Mouse (Mus musculus): ENCODE results near the gene Aif1. TPM values are rescaled to one million over a fixed set of nuclear protein-coding genes. Genes with fewer than 3 reads are reported as not detected.

The Aif1 gene
- polyA plus RNA-seq (2012; rRNA removed) = 8.3 and 10.2 TPM in 2 replicates

GRCm38 (mm10) chr17:35175968-35176367 is at the start of gene Aif1:
Gene Aif1 (minus strand): TSS chr17:35176068.
- Histone ChIP-seq H3K27ac (ENCODE audit: insufficient read depth, low read length) (peak within 1 kb of the TSS; percentile 50), H3K27me3 (ENCODE audit: control insufficient read depth, insufficient read depth, low read length) (no peaks in the 10 kb centered on the region), H3K36me3 (ENCODE audit: control insufficient read depth, insufficient read depth, low read length) (no peaks in the 10 kb centered on the region), H3K4me3 (ENCODE audit: extremely low read depth, insufficient read depth, insufficient read length) (no peak within 1 kb of the TSS), H3K4me1 (ENCODE audit: control insufficient read depth, insufficient read depth, insufficient read length) (peaks cover 37% of the 10 kb centered on the region)
- no peak for DNase-seq (ENCODE audit: low read depth in 1 of 2, low spot score in 2 of 2)
- TF ChIP-seq CTCF (IDR thresholded peaks at IDR 0.05; ENCODE audit: extremely low read depth, insufficient read depth, insufficient read length, insufficient replicate concordance) (no peak), POLR2A (IDR thresholded peaks at IDR 0.05; ENCODE audit: low read depth, low read length) (no peak)
- 82% methylated on average over 2 of the region's 2 CpGs for WGBS

- peaks cover 12% of the 10 kb centered on the region for H3K36me3 ChIP-seq (ENCODE audit: control insufficient read depth, insufficient read depth, low read length)
- no peak for DNase-seq (ENCODE audit: low read depth in 1 of 2, low spot score in 2 of 2)
- H3K4me3 ChIP-seq (ENCODE audit: extremely low read depth, insufficient read depth, insufficient read length) = no peak overlapping the region
- TF ChIP-seq POLR2A (IDR thresholded peaks at IDR 0.05; ENCODE audit: low read depth, low read length) (no peak), CTCF (IDR thresholded peaks at IDR 0.05; ENCODE audit: extremely low read depth, insufficient read depth, insufficient read length, insufficient replicate concordance) (no peak)
- peaks cover 21% of the 10 kb centered on the region for H3K4me1 ChIP-seq (ENCODE audit: control insufficient read depth, insufficient read depth, insufficient read length)
- H3K27ac ChIP-seq (ENCODE audit: insufficient read depth, low read length) = no peak overlapping the region
- no peaks in the 10 kb centered on the region for H3K27me3 ChIP-seq (ENCODE audit: control insufficient read depth, insufficient read depth, low read length)
- 96% methylated on average over 5 of the region's 5 CpGs for WGBS
Measured at GRCm38 (mm10) chr17:35225456-35225855, 49.6 kb upstream of the Aif1 start.

- 92% methylated on average over 4 of the region's 4 CpGs for WGBS
- Histone ChIP-seq H3K4me1 (ENCODE audit: control insufficient read depth, insufficient read depth, insufficient read length) (peaks cover 29% of the 10 kb centered on the region), H3K27ac (ENCODE audit: insufficient read depth, low read length) (no peak overlapping the region), H3K27me3 (ENCODE audit: control insufficient read depth, insufficient read depth, low read length) (no peaks in the 10 kb centered on the region), H3K36me3 (ENCODE audit: control insufficient read depth, insufficient read depth, low read length) (peaks cover 10% of the 10 kb centered on the region), H3K4me3 (ENCODE audit: extremely low read depth, insufficient read depth, insufficient read length) (no peak overlapping the region)
- TF ChIP-seq CTCF (IDR thresholded peaks at IDR 0.05; ENCODE audit: extremely low read depth, insufficient read depth, insufficient read length, insufficient replicate concordance) (no peak), POLR2A (IDR thresholded peaks at IDR 0.05; ENCODE audit: low read depth, low read length) (no peak)
- no peak for DNase-seq (ENCODE audit: low read depth in 1 of 2, low spot score in 2 of 2)
Measured at GRCm38 (mm10) chr17:35224641-35225040, 48.8 kb upstream of the Aif1 start.

GRCm38 (mm10) chr17:35222299-35222698 is 46.4 kb upstream of the Aif1 start:
- 20% methylated on average over 6 of the region's 6 CpGs for WGBS
- Histone ChIP-seq H3K36me3 (ENCODE audit: control insufficient read depth, insufficient read depth, low read length) (peaks cover 2% of the 10 kb centered on the region; the same call in 1 of the 2 replicates), H3K27me3 (ENCODE audit: control insufficient read depth, insufficient read depth, low read length) (no peaks in the 10 kb centered on the region), H3K4me3 (ENCODE audit: extremely low read depth, insufficient read depth, insufficient read length) (no peak overlapping the region), H3K27ac (ENCODE audit: insufficient read depth, low read length) (peak overlapping the region; percentile 31), H3K4me1 (ENCODE audit: control insufficient read depth, insufficient read depth, insufficient read length) (peaks cover 46% of the 10 kb centered on the region)
- DNase-seq (ENCODE audit: low read depth in 1 of 2, low spot score in 2 of 2) = peak in 1 of 2 experiments; percentile 22
- TF ChIP-seq CTCF (IDR thresholded peaks at IDR 0.05; ENCODE audit: extremely low read depth, insufficient read depth, insufficient read length, insufficient replicate concordance) = no peak

- Histone ChIP-seq H3K27me3 (ENCODE audit: control insufficient read depth, insufficient read depth, low read length) (no peaks in the 10 kb centered on the region), H3K4me3 (ENCODE audit: extremely low read depth, insufficient read depth, insufficient read length) (no peak within 1 kb of the TSS), H3K36me3 (ENCODE audit: control insufficient read depth, insufficient read depth, low read length) (peaks cover 2% of the 10 kb centered on the region; the same call in 1 of the 2 replicates), H3K27ac (ENCODE audit: insufficient read depth, low read length) (peak within 1 kb of the TSS; percentile 88), H3K4me1 (ENCODE audit: control insufficient read depth, insufficient read depth, insufficient read length) (peaks cover 47% of the 10 kb centered on the region)
- WGBS = 54% methylated on average over 28 of the region's 28 CpGs
- DNase-seq (ENCODE audit: low read depth in 1 of 2, low spot score in 2 of 2) = peak in 1 of 2 experiments; percentile 10
- TF ChIP-seq CTCF (IDR thresholded peaks at IDR 0.05; ENCODE audit: extremely low read depth, insufficient read depth, insufficient read length, insufficient replicate concordance) = no peak
- no peak for TF ChIP-seq POLR2A (IDR thresholded peaks at IDR 0.05; ENCODE audit: low read depth, low read length)
Measured at GRCm38 (mm10) chr17:35220156-35220952, 44.5 kb upstream of the Aif1 start, which contains the start of gene Gm16181. Gene Gm16181 (plus strand): TSS chr17:35220834.

GRCm38 (mm10) chr17:35219601-35220041 is 43.8 kb upstream of the Aif1 start:
- 4% methylated on average over 6 of the region's 6 CpGs for WGBS
- peak overlapping the region; percentile 88 for H3K27ac ChIP-seq (ENCODE audit: insufficient read depth, low read length)
- peak in 1 of 2 experiments; percentile 53 for DNase-seq (ENCODE audit: low read depth in 1 of 2, low spot score in 2 of 2)

More at GRCm38 (mm10) chr17:35219601-35220041, 43.8 kb upstream of the Aif1 start:
- Histone ChIP-seq H3K4me3 (ENCODE audit: extremely low read depth, insufficient read depth, insufficient read length) (no peak overlapping the region), H3K4me1 (ENCODE audit: control insufficient read depth, insufficient read depth, insufficient read length) (peaks cover 52% of the 10 kb centered on the region), H3K27me3 (ENCODE audit: control insufficient read depth, insufficient read depth, low read length) (no peaks in the 10 kb centered on the region), H3K36me3 (ENCODE audit: control insufficient read depth, insufficient read depth, low read length) (peaks cover 2% of the 10 kb centered on the region; the same call in 1 of the 2 replicates)
- TF ChIP-seq POLR2A (IDR thresholded peaks at IDR 0.05; ENCODE audit: low read depth, low read length) = no peak
